Mouse (Mus musculus): ENCODE data around the gene Dnajc22.

DNA sequence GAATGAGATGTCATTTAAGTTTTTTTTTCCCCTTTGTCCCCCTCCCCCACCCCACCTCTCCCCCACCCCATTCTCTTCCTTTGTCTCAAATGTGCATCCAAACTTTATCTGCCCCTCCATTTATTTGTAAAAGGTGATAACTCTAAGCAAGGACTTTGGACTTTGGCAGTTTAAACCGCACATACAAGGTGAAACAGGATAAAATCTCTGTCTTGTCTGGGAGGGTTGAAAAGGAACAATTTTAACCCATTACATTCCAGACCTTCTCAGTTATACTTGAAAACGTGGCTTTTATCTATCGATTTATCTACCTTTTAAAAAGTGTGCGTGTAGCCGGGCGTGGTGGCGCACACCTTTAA, 22.1 kb downstream of the Dnajc22 start:
- TF ChIP-seq CTCF (IDR thresholded peaks at IDR 0.05; ENCODE audit: low read depth) (no peak), EP300 (IDR thresholded peaks at IDR 0.05; ENCODE audit: low read depth) (no peak)

All from heart, postnatal 0 days (tissue).